Mouse (Mus musculus) adrenal gland, postnatal 25 days (tissue): ENCODE measurements around the gene Sult6b2. TPM values are rescaled to one million over a fixed set of nuclear protein-coding genes. Genes with fewer than 3 reads are reported as not detected.
A peak's percentile ranks its signal among the peaks of the same experiment; 100 is the strongest.

Source experiments
- DNase-seq: peaks from one replicate; pipeline ENCODE4 v3.0.0; 2021; ENCODE audit warnings: mixed read lengths
- total RNA-seq: library from RNA; stranded (reverse); gene quantifications from 2 replicates; pipeline ENCODE4 v1.2.3, GENCODE M21; 2021

Gene Sult6b2
- total RNA-seq, 1 experiment from 2014 or later = not detected

DNA sequence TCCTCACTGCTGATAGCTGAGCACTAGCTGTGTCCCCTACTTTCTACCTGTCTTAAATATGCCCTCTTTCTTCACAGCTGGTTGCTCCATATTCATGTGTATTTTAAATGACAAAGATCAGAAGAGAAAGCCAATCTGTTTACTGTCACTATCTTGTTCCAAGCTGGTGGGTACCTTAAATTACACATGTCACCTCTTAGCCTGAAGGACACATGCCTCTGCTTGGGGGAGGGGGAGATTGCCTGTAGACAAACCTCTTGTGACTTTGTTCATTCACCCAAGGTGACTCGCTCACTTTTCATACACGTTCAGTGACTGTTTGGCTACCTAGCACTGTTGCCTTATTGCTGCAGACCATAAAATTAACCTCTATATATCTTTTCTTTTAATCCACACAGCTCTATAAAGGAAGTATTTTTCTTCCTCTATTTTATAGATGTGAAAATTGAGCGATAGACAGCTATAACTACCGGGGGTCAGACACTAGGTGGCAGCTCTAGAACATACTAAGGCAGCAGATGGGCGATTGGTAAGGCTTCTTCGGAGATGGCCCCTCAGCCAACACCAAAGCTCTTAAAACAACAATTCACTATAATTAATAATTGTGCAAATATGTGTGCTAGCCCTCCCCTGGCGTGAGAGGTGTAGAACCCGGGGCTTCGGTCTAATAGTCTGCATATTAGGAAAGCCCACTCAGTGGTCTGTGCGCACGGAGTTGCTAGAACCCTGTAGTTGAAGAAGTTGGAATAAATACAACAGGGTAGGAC lies 25.1 kb downstream of the Sult6b2 start:
- no peak for DNase-seq

DNA sequence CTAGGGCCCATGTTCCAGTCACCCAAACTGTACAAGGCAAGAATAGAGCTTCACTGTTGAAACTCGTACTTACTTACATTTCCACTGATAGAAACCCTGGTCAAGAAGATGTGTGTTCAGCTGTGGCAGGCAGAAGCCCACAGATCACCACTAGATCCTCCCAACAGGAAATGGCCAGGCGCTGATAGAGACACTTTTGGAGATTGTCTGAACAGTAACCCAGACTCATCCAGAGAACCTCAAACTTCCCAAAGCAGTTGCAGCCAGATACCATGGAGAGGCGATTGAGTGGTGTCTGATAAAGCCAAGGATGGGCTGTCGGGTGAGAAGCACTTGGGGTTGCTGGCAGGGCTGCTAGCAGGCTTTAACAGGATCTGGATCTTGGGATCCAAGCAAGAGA lies 27.4 kb downstream of the Sult6b2 start:
- DNase-seq = no peak

DNA sequence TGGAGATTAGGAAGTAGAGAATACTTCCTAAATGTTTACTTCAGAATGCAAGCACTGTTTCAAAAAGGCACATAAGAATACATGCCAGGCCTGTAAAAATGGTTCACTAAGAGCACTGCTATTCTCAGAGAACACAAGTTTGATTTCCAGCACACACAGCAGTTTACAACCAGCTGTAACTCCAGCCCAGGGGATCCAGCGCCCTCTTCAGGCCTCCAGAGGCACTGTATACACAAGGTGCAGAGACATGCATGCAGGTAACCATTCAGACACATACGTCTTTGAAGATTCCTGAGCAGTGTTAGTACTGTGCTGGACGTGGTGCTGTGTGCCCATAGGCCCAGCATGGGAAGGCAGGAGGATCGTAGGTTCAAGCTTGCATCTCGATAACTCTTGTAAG lies 30.7 kb downstream of the Sult6b2 start:
- DNase-seq = no peak

DNA sequence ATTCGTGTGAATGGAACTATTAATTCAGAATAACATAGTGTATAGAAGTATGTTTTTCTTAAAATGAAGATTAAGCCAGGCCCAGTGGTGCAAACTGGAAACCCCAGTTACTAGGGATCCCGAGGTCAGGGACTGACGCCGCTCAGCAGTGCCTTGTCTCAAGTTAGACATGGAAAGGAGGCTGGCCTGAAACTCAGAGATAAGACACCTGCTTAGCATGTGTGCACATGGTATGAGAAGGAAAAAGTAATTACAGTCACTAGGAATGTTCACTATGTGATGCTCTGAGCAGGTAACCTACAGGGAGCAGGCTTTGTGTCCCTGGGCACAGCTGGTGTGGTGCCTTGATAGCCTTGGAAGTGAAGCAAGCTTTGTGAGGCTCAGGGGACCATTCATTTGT lies 32.7 kb downstream of the Sult6b2 start:
- DNase-seq = no peak

DNA sequence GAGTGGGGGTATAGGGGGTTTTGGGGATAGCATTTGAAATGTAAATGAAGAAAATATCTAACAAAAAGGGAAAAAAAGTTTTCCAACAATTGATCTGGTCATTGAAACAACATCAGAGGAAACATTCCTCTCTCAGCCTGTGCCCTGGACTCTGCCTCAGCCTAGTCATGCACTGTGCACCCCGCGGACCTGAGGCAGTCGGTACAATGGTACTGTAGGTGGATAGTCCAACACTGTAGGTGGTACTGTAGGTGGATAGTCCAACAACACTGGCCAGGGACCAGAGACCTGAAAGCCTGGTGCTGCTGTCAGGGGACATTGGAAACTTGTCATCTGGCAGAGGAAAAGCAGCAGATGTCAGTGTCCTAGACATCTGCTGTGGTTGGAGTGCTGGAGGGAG lies 34.4 kb downstream of the Sult6b2 start:
- no peak for DNase-seq

DNA sequence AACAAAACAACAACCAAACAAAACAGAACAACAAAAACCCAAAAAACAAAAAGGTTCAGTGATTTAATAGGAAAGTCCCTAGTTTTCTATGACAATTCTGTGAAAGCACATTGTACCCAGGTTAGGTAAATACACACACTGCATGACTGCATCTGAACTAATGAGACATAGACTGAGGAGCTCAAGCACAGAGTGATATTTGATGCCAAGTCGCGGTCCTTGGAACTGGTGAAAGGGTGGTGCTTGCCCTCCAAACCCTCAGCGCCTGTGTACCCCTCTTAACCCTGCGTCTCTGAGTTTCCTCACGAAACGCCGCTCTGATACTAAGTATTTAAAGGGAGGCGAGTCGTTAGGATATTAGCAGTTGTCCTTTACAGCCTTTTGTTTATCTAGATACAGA lies 37.0 kb downstream of the Sult6b2 start:
- DNase-seq = no peak

DNA sequence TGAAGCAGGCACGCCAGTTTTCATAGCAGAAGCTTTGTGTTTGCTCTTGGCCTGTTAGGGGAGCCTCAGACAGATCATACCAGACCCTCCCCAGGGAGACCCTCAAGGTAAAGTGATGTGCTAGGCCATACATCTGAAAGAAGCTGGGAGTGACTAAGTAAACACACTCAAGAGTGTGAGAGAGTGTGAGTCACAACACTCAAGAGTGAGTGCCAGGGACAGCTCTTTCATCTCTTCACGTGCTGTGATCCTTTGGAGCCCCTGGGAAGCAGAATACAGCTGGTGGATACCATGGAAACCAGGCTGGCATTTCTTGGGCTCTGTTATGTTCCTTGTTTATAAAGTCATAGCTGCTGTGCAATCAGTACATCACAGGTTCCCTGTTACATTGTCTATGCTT lies 39.4 kb downstream of the Sult6b2 start:
- DNase-seq = no peak

DNA sequence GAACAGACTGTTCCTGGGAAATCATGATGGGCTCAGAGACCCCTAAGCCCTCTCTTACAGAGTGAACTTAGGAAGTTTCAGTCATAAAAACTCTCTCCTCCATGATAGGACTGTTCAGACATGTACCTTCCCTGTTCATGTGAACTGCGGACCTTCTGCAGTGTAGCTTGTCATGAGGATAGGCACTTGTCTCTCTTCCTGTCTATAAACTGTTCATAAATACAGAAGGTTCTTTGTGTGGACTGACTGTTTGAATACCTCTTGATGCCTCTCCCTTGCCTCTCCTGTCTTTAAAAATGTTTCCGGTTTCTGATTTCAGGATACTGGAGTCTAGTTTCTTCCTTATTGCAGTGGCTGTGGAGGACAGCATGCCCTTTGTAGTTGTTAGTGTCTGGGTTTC lies 44.7 kb downstream of the Sult6b2 start:
- DNase-seq = no peak

DNA sequence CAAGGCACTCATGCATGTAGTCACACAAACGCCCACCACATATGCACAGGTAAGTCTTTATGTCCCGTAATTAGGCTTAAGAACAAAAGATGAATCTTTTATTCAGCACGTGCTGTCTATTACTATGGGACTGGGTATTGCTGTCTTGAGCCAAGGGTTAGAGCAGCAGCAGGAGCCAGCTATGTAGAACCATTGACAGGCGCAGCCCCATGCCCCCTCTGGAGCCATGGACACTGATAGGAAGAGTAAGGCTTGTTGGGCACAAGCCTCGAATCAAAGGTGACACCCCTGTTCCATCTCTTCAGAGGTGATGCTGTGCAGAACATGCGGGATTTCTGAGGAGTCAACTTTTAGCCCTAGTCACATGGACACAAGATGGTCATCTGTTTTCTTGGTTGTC lies 45.7 kb downstream of the Sult6b2 start:
- DNase-seq = no peak

DNA sequence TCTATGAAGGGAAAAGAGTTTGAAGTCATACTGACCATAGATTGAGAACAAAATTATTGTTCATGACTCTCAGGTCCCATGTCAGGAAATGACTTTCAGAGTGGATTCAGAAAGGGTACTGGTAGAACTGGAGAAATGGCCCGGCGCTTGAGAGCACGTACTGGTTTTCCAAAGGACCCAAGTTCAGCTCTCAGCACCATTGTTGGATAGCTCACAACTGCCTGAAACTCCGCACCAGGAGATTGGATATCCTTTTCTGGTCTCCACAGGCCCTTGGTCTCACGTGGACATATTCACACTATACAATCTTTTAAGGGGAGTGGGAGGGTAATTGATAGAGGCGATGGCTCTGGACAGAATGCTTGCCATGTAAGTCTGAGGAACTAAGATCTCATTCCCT lies 46.3 kb downstream of the Sult6b2 start:
- no peak for DNase-seq

DNA sequence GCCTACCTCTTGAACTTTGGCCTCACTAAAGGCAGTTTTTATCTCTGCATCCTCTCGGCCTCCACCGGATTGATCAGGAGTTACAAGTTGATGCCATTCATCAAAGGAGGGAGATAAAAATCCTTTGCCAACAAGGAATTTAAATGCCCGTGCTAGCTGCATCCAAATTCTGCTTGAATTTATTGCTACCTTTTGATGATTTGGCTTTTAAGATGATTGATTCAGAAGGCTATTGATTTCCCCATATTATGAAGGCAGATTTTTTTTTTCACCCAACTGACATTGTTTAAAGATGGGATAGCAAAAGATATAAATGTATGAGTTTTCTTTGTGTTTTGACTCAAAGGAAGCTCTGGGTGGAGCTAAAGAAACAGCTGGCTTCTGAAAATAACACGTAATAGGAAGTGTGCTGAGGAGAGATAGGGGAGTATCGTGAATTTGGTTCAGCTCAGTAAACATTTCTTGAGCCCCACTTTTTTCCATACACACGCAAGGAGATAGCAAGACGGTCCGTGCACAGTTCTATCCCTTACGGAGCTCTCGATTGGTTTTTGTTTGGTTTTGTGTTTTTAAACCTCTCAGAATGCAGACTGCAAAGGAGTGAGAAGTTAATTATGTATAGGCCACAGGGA lies 46.9 kb downstream of the Sult6b2 start:
- DNase-seq = no peak

DNA sequence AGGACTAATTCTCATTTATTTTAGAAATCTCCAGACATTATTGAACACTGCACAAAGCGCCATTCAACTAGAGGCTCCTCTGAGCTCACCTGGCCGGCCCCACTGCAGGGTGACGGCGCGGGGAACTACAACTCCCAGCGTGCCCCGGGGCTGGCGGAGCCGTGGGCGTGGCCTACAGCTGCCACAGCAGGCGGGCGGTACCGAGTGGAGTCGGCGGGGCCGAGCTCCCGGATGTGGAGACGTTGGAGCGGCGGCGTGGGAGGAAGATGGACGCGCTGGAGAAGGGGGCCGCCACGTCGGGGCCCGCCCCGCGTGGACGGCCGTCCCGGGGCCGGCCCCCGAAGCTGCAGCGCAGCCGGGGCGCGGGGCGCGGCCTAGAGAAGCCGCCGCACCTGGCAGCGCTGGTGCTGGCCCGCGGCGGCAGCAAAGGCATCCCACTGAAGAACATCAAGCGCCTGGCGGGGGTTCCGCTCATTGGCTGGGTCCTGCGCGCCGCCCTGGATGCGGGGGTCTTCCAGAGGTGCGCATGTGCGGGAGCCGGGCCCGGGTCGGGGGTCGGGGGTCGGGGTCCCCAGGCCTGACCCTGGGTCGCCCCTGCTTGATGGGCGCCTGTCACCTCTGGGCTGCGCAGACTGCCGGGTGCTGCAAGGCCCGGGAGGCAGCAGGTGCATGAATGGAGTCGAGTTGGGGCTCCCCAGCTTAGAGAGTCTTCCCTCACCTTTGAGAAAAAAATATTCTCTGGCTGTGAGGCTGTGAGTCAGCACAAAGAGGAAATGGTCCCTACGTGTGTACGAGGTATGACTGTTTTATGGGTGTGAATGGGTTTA lies 47.6 kb downstream of the Sult6b2 start, which contains the start of gene Cmas:
Cmas (plus strand) TSS at position 180 of the 827 bp plus-strand sequence.
- peak; percentile 88 for DNase-seq

DNA sequence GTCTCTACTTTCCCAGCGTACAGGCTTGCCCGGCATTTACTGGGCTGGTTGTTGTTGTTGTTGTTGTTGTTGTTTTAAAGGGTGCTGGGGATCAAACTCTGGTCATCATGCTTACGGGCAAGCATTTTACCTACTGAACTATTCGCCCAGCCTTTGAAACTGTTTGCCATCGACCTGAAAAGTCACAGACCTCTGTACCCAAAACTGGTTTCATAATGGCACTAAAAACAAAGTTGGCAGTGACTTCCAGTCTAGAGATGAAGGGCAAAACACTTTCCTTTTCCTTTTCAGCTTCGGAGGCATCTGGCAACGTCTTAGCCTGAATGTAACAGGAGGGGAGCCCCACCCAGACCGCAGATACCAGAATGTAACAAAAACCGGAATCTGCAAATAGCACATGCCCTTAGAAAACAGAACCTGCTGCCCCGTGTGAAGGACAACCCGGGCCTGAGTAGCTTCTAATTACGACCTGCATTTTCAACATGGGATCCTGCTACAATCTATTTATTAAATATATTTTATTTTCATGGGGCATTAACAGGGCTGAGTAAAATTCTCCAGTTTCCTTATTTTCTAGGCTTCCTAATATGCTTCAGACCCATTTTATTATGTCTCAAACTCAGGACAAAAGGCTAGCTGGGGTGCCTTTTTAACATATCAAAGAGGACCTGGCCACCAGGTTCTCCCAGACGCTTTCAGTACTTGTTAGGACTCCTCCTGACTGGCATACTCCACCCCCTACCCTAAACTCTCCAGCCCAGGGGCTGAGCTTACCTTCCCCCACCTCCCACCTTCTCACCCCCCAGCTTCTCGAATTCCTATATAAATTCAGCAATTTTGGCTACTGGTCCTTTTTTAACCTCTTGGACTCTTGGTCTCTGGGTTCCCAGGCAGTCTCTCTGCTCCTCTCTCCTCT lies 51.7 kb downstream of the Sult6b2 start:
- DNase-seq = no peak

DNA sequence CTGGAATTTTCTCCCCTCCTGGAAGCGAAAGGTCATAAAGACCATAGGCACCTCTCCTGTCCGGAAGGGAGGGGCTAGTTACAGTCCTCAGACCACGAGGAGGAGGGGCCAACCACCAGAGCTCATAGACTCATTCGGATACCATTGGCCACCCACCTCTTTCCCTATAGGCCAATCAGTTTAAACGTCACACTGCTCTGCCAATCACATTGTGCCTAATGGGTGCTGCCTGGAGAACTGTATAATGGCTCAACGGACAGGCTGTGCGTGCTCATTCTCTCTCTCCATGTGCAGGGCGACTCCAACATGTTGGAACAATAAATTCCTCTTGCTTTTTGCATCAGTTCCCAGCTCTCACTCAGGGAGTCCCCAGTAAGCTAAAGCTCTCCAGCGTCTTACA lies 52.9 kb downstream of the Sult6b2 start:
- no peak for DNase-seq

DNA sequence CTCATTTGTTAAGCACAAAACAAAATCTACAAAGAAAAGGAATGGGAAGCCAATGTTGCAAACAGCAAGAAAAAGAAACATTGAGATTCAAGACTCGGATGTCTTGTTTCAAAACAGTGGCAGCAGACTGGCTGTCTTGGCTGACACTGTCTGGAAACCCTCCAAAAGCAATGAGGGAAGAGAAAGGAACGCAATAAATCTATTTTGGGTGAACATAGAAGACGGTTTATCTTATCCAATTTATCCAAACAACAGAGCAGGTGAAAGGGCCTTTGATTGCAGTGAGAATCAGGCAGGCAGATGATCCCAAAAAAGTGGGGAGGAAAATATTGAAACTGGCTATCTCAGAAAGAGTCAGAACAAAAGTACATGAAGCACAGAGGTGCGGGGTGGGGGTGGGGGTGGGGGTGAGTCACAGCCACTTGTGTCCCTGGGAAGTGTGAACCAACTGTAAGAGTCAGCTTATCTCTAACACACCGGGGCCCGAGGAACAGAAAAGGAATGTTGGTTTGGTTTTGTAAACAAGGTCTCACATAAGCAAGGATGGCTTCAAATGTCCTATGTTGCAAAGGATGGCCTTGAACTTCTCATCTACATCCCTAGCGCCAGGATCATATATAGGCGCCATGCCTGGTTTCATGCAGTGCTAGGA lies 56.1 kb downstream of the Sult6b2 start:
- no peak for DNase-seq

DNA sequence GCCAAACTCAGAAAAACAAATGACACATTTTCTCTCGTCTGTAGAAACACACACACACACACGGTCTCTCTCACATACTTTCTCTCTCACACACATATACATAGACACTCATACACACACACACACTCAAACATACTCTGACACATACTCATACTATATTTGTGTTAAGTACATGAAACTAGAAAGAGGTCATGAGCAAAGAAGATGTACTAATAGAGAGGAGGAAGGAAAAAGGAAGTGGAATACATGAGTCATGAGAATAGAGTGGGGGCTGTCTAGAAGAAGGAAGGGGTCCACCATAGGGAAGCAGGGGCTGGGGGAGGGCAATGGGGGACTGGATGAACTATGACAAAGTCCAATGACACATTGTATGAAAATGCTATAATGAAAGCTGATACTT lies 57.1 kb downstream of the Sult6b2 start:
- DNase-seq = no peak

DNA sequence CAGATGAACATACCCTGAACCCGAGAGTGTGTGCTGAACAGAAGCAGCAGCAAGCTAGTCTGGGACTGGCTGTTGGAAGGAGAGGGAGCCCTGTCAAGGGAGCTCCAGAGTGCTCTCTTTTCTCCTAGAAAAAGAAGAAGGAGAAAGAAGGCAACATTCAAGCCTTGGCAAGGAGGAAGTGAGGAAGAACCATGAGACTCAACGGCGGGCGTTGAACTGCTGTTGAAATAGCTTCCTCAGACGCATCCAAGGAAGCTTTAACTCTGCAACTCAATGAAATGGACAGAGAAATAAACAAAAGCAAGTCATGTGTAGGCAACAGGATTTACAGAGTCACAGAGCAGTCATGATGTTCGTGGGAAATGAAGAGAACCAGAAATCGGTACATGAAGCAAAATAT lies 57.5 kb downstream of the Sult6b2 start:
- no peak for DNase-seq

DNA sequence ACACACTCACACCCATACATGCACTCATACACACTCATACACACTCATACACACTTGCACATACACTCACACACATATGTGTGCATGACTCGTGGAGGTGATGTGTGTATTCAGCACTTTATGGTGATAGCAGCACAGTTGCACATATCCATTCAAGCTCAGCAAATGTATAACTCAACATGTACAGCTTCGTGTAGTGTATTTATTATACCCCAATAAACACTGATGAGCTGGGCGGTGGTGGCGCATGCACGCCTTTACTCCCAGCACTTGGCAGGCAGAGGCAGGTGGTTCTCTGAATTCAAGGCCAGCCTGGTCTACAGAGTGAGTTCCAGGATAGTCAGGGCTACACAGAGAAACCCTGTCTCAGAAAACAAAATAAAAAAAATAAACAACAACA lies 58.8 kb downstream of the Sult6b2 start:
- DNase-seq = no peak

DNA sequence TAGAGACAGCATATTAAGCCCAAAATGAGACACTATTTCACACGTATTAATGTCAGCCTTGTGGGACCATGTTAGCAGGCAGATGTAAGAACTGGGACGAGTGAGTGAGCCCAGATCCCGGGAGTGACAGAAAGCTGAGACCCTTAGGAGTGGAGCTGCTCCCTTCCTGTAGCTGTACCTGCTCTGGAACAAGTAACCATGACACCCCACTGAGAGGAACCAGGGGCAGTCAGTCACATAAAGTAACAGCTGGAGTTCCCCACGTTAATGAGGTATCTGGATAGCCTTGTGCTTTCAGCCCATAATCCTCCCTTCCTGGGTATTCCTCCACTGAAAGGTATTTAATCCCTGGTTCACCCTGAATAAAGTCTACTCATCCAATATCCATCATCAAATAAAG lies 61.1 kb downstream of the Sult6b2 start:
- DNase-seq = no peak

DNA sequence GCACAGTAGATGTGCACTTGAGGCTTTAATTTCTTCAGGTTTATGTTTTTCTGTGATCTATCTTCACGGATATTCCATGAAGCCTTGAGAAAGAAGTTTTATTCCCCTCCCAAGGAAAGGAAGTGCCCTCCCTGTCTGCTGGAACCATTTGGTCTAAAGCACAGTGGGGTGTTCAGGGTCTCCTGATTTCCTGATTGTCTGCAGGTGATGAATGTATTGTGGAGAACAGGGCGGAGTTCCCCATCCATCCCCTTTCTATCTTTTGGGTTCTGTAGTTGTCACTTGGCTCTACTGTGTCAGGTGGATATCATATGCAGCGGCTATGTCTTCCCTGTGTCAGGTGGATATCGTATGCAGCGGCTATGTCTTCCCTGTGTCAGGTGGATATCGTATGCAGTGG lies 62.5 kb downstream of the Sult6b2 start:
- no peak for DNase-seq

DNA sequence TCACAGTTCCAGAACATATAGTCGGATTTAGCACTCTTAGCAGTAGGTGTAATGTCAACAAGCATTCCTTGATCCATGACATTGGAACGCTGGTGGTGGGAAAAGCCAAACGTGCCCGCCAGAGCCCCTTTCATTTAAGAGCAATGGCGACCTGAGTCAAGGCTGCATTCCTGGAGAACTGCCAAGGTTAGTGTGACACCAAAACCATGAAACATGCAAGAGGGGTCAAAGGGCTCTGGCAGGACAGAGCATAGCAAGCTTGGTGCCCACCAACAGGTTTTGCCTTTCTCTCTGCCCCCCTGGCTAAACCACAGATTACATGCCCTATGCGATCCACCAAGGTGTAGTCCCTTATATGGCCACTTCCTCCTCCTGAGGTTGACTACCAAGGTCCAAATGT lies 65.7 kb downstream of the Sult6b2 start:
- DNase-seq = no peak

DNA sequence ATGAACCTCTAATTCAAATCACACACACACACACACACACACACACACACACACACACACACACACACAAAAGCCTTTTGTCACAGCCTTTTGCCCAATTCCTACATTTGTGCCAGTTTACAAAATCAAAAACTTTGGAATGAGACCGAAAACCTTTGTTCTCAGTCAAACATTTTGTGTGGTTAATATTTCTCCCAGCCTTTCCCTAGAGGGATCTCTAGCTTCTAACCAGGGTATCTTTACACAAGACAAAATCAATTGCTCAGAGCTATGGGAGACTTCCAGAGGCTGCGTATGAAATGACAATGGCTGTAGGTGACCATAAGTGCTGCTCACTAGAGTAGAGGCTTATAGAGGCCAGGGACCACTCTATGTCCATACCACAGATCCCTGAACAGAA lies 66.1 kb downstream of the Sult6b2 start:
- DNase-seq = no peak
